Mouse (Mus musculus) Patski (cell line): ENCODE measurements around the gene Snx1. TPM values are rescaled to one million over a fixed set of nuclear protein-coding genes. Genes with fewer than 3 reads are reported as not detected.

ENCODE experiments used
- ATAC-seq: fragments of 100-300 bp; one replicate; pipeline ENCODE4 v1.8.0; 2021
- CTCF ChIA-PET: fragments of 350-600 bp; sonication (Branson Sonifier 250); formaldehyde crosslinking; loops from one replicate; lab custom pipeline; 2022; ENCODE audit warnings: inconsistent platforms; lab: Charles Lee
- POLR2A ChIA-PET: fragments of 350-600 bp; sonication (Branson Sonifier 250); formaldehyde crosslinking; loops from one replicate; lab custom pipeline; 2022; ENCODE audit warnings: antibody characterized with exemption, inconsistent platforms; lab: Charles Lee
- DNase-seq: peaks from one replicate; pipeline ENCODE4 v3.0.0-alpha.2; 2011; ENCODE audit warnings: low read depth, low spot score
- H3K27me3 ChIP-seq: fragments of 371-371 bp; one replicate; pipeline ENCODE4 v1.5.1; 2021
- CTCF ChIP-seq: fragments of 100-300 bp; IDR thresholded peaks from one replicate; pipeline ENCODE4 v1.5.1; 2021
- in situ Hi-C: fragments of 300-500 bp; cut with MboI; formaldehyde crosslinking; loops from 3 replicates; pipeline ENCODE4 v1.11.1; 2018; ENCODE audit warnings: low pct_unique_long_range_greater_than_20kb, mixed read lengths
- polyA plus RNA-seq: library from polyadenylated mRNA; unstranded; gene quantifications from one replicate; pipeline ENCODE4 v1.2.3, GENCODE M21; 2021

The Snx1 gene
- polyA plus RNA-seq, 1 experiment from 2014 or later = 103 TPM

- TF ChIP-seq CTCF = no peak
- ChIA-PET CTCF (interaction anchor here (1.2 kb wide), 1 partner anchor 15 kb away, joined by 3 read pairs; no protein-coding TSS in a partner anchor), POLR2A (no interaction called here)
- ATAC-seq (peak; percentile 31), DNase-seq (no peak)
- H3K27me3 ChIP-seq = no peaks in the 10 kb centered on the region
- in situ Hi-C loops = no loop called here
Observed at GRCm38 (mm10) chr9:66116890-66117289, 9.5 kb downstream of the Snx1 start.

GRCm38 (mm10) chr9:66114341-66114740, 12.0 kb downstream of the Snx1 start:
- CTCF ChIA-PET = interaction anchor here (1.0 kb wide), 1 partner anchor 9 kb away, joined by 4 read pairs; no protein-coding TSS in a partner anchor
- TF ChIP-seq CTCF = no peak
- ATAC-seq (no peak), DNase-seq (no peak)
- POLR2A ChIA-PET = no interaction called here
- in situ Hi-C loops = no loop called here
- no peaks in the 10 kb centered on the region for H3K27me3 ChIP-seq

- in situ Hi-C loops = no loop called here
- no peak for TF ChIP-seq CTCF
- H3K27me3 ChIP-seq = no peaks in the 10 kb centered on the region
- no peak for DNase-seq
- CTCF ChIA-PET = interaction anchor here (1.2 to 1.6 kb wide), 2 partner anchors 13 to 17 kb away, joined by 3 to 4 read pairs; no protein-coding TSS in a partner anchor
- POLR2A ChIA-PET = no interaction called here
- ATAC-seq = no peak
Observed at GRCm38 (mm10) chr9:66110611-66111379, 15.6 kb downstream of the Snx1 start.

DNA sequence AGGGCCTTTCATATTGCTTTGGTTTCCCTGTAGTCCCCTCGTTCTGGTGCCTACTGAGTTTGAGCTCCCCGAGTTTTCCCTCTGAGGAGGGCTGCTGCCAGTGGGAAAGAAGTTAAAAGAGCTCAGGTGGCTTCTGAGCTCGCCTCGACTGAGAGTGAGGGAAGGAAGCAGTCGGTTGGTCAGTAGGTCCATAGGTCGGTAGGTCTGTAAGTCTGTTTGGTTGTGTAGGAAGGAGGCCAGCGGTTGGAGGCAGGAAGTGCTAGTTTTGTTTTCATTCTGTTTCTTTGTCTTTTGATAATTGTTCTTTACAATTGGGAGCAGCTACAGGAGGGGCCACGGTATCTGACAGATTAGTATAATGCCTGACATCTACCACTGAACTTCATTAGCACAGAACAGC, 16.3 kb downstream of the Snx1 start:
- no peak for ATAC-seq
- ChIA-PET POLR2A (no interaction called here), CTCF (interaction anchor here (0.7 to 1.6 kb wide), 3 partner anchors 13 to 21 kb away, joined by 3 to 4 read pairs (median 3); no protein-coding TSS in a partner anchor)
- no peaks in the 10 kb centered on the region for H3K27me3 ChIP-seq
- DNase-seq = no peak
- TF ChIP-seq CTCF = no peak
- in situ Hi-C loops = no loop called here

DNA sequence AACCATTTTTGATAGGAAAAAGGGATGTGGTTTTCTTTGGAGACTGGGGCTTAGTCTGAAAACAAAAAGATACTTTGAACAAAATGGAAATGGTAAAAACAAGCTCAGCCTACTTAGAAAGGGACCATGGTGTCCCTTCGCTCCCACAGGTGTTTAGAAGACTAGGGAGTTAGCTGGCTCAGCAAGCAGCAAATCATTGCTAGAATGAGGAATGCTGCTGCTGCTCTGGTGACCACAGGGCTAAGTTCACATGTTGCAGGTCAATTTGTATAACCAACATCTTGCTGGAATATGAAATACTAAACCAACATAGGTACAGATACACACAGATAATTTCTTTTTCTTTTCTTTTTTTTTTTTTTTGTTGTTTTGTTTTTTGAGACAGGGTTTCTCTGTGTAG, 16.8 kb downstream of the Snx1 start:
- ATAC-seq = no peak
- in situ Hi-C loops = no loop called here
- POLR2A ChIA-PET = no interaction called here

DNA sequence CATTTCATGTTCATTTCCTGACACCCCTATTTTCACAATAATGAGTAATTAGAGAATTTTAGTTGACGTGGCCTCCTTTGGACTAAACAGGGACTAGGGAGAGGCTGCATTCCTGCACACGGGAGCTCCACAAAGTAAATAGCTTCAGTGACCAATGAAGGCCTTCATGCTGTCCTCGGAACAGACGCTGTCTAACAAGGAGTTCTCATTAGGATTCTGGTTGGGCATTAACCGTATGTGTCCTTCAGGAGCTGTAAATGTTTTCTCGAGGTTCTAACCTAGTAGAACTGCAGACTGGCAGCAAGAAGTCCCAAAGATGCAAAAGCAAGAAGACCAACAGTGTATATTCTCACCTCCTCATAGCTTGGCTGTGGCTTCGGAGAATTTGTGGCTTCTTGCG, 21.2 kb downstream of the Snx1 start:
- H3K27me3 ChIP-seq = no peaks in the 10 kb centered on the region
- POLR2A ChIA-PET = no interaction called here
- in situ Hi-C loops = no loop called here
- DNase-seq = no peak
- no peak for TF ChIP-seq CTCF
- ATAC-seq = no peak
- CTCF ChIA-PET = interaction anchor here (0.7 to 1.4 kb wide), 3 partner anchors 10 to 18 kb away, joined by 3 to 7 read pairs (median 3); no protein-coding TSS in a partner anchor

More for the DNA sequence above, 16.8 kb downstream of the Snx1 start:
- H3K27me3 ChIP-seq = no peaks in the 10 kb centered on the region
- no peak for DNase-seq
- TF ChIP-seq CTCF = no peak
- CTCF ChIA-PET = interaction anchor here (0.7 to 1.6 kb wide), 3 partner anchors 14 to 20 kb away, joined by 3 to 4 read pairs (median 3); no protein-coding TSS in a partner anchor

GRCm38 (mm10) chr9:66104601-66105000, 21.8 kb downstream of the Snx1 start:
- ChIA-PET POLR2A (interaction anchor here (0.8 kb wide), 1 partner anchor 12 kb away, joined by 3 read pairs; no protein-coding TSS in a partner anchor), CTCF (interaction anchor here (0.7 kb wide), 1 partner anchor 9 kb away, joined by 3 read pairs; no protein-coding TSS in a partner anchor)
- in situ Hi-C loops = no loop called here
- H3K27me3 ChIP-seq = no peaks in the 10 kb centered on the region
- TF ChIP-seq CTCF = no peak
- DNase-seq (no peak), ATAC-seq (no peak)

DNA sequence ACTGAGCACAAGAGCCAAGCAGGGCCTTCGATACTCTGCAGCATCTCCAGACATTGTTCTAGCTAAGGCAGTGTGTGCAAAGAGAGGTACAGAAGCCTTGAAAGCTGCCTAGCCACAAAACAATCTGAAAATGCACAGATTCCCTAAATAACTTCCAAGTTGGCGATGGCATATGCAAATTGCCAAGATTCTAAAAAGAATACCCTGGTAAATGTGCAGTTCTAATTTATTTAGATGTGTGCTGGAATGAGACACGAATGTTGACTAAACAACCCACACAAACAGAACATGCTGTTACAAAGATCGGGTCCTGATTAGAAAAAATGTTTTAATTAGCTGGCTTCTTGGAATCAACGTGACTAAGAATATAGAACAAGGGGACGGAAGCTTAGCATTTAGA, 23.7 kb downstream of the Snx1 start:
- in situ Hi-C loops = no loop called here
- POLR2A ChIA-PET = no interaction called here

GRCm38 (mm10) chr9:66101577-66101976, 24.8 kb downstream of the Snx1 start:
- H3K27me3 ChIP-seq = no peaks in the 10 kb centered on the region
- ATAC-seq (no peak), DNase-seq (no peak)
- ChIA-PET CTCF (interaction anchor here (0.6 kb wide), 1 partner anchor 15 kb away, joined by 3 read pairs; no protein-coding TSS in a partner anchor), POLR2A (no interaction called here)
- no peak for TF ChIP-seq CTCF
- in situ Hi-C loops = no loop called here

More for the DNA sequence above, 23.7 kb downstream of the Snx1 start:
- no peaks in the 10 kb centered on the region for H3K27me3 ChIP-seq
- ATAC-seq = no peak
- CTCF ChIA-PET = no interaction called here
- DNase-seq = no peak
- no peak for TF ChIP-seq CTCF

GRCm38 (mm10) chr9:66092664-66093063, 33.7 kb downstream of the Snx1 start:
- no peaks in the 10 kb centered on the region for H3K27me3 ChIP-seq
- in situ Hi-C loops = no loop called here
- ChIA-PET POLR2A (interaction anchor here (1.5 kb wide), 1 partner anchor 12 kb away, joined by 3 read pairs; no protein-coding TSS in a partner anchor), CTCF (interaction anchor here (1.8 kb wide), 1 partner anchor 18 kb away, joined by 4 read pairs; no protein-coding TSS in a partner anchor)
- ATAC-seq (no peak), DNase-seq (no peak)
- no peak for TF ChIP-seq CTCF
